Mouse (Mus musculus): Measurements from ENCODE around the gene Terb2.

Gene Terb2

DNA sequence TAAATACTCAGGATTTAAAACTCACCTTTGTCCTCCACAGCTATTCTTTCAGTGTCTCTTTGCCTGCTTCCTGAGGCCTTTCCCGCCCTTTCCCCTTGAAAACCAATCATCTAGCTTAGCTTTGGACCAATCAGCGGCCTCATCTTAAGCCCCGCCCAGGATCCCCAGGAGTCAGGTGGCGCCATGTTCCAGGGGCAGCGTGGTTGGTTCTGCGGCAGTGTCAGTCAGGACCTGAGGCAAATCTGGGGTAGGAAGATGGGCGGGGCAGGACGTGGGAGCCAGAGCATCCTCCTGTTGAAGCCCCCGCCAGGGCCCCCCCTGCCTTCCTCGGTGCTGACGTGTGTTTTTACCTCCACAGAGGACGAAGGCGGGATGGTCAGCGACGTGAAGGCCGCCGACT lies at the start of gene Terb2, which contains the start of gene Patl2:
Gene Terb2 (plus strand): TSS at position 167 of the 400 bp plus-strand sequence.
Gene Patl2 (minus strand): TSS at position 84 of the 400 bp plus-strand sequence.
- DNase-seq (ENCODE audit: extremely low spot score, low read depth, low spot score) = no peak

DNA sequence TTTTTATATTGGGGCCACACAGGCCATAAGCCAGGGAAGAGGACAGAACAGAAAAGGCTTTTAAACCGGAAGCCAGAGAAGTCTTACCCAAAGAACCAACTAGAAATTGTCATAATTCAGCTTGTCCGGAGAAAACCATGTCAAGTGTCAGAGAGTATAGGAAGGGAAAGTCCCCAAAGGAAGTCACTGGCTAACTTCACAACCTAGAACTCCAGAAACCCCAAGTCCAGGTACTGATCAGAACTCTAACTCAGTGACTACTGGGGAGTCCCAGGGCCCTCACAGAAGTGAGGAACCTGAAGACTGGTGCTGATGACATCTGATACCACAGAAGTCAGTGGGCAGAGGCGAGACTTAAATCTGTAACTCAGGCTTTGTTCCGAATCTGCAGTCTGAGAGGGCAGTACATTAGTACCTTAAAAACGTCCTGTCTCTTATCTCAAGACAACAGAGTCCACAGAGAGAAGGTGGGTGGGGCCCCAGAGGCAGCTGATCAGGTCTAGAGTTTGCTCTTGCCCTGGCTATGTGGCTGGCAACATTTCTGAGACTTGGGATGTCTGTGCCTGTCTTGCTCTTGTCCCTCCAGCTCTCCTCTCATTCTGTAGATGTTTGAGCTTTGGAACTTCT lies 48.1 kb upstream of the Terb2 start:
- DNase-seq (ENCODE audit: extremely low spot score, low read depth, low spot score) = no peak

GRCm38 (mm10) chr2:122140815-122141214 lies 45.3 kb upstream of the Terb2 start:
- no peak for DNase-seq (ENCODE audit: extremely low spot score, low read depth, low spot score)

- no peak for DNase-seq (ENCODE audit: extremely low spot score, low read depth, low spot score)
Observed at GRCm38 (mm10) chr2:122141332-122141967, 44.6 kb upstream of the Terb2 start.

GRCm38 (mm10) chr2:122143111-122143510 lies 43.0 kb upstream of the Terb2 start:
- DNase-seq (ENCODE audit: extremely low spot score, low read depth, low spot score) = no peak

GRCm38 (mm10) chr2:122145756-122146155 lies 40.3 kb upstream of the Terb2 start:
- no peak for DNase-seq (ENCODE audit: extremely low spot score, low read depth, low spot score)

DNA sequence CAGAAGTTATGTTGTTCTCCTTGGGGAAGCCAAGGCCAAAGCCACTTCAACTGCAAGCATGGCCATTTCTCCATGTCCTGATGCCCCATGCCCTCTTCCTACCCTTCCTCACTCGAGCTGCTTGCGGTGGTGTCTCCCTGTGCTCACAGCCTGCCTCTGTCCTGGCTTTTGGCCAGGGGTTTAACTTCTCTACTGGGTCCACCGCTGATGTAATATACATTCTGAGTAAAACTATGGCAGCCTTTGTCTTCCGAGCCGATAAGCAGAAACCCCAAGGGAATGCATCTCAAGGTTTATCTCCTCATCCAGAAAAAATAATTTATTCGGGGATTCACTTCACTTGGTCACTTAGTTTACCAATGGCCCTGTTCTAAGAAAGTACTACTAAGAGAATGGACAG lies 39.4 kb upstream of the Terb2 start:
- no peak for DNase-seq (ENCODE audit: extremely low spot score, low read depth, low spot score)

- peak; percentile 92 for DNase-seq (ENCODE audit: extremely low spot score, low read depth, low spot score)
Observed at GRCm38 (mm10) chr2:122147508-122148241, 38.4 kb upstream of the Terb2 start, which contains the start of gene B2m. B2m (plus strand) TSS chr2:122147686.

- DNase-seq (ENCODE audit: extremely low spot score, low read depth, low spot score) = no peak
Observed at GRCm38 (mm10) chr2:122148242-122148917, 37.7 kb upstream of the Terb2 start.

GRCm38 (mm10) chr2:122149316-122149715 lies 36.8 kb upstream of the Terb2 start:
- DNase-seq (ENCODE audit: extremely low spot score, low read depth, low spot score) = no peak

- no peak for DNase-seq (ENCODE audit: extremely low spot score, low read depth, low spot score)
Observed at GRCm38 (mm10) chr2:122149716-122150115, 36.4 kb upstream of the Terb2 start.

DNA sequence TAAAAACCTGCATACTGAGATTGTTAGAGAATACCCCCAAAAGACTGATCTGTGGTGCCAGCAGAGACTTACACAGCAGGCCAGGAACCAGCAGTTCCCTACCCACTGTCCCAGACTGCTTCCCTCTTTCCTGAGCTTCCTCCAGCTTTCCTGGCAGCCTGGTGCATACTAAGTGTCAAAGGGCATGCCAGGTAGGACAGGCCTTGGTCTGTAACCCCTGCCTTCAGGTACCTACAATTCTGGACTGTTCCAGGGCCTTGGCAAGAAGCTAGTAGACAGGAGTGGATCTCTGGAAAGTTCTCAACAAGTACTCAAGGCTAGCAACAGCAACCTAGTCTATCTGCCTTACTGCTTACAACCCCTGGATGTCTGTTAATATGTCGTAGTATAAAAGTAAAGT lies 34.9 kb upstream of the Terb2 start:
- no peak for DNase-seq (ENCODE audit: extremely low spot score, low read depth, low spot score)

DNA sequence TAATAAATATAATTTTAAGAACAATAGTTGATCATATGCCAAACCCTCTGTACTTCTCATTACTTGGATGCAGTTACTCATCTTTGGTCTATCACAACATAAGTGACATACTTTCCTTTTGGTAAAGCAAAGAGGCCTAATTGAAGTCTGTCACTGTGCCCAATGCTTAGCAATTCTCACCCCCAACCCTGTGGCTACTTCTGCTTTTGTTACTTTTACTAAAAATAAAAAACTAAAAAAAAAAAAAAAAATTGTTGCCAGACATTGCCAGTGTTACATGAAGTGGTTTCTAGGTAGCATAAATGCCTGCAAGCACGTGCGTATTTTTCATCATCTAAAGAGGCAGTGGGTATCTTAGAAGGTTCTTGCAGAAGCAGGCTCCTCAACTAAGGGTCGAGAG lies 33.2 kb upstream of the Terb2 start:
- no peak for DNase-seq (ENCODE audit: extremely low spot score, low read depth, low spot score)

- DNase-seq (ENCODE audit: extremely low spot score, low read depth, low spot score) = no peak
Observed at GRCm38 (mm10) chr2:122153681-122154365, 32.2 kb upstream of the Terb2 start.

GRCm38 (mm10) chr2:122154479-122154878 lies 31.6 kb upstream of the Terb2 start:
- no peak for DNase-seq (ENCODE audit: extremely low spot score, low read depth, low spot score)

GRCm38 (mm10) chr2:122155292-122155691 lies 30.8 kb upstream of the Terb2 start:
- DNase-seq (ENCODE audit: extremely low spot score, low read depth, low spot score) = no peak

DNA sequence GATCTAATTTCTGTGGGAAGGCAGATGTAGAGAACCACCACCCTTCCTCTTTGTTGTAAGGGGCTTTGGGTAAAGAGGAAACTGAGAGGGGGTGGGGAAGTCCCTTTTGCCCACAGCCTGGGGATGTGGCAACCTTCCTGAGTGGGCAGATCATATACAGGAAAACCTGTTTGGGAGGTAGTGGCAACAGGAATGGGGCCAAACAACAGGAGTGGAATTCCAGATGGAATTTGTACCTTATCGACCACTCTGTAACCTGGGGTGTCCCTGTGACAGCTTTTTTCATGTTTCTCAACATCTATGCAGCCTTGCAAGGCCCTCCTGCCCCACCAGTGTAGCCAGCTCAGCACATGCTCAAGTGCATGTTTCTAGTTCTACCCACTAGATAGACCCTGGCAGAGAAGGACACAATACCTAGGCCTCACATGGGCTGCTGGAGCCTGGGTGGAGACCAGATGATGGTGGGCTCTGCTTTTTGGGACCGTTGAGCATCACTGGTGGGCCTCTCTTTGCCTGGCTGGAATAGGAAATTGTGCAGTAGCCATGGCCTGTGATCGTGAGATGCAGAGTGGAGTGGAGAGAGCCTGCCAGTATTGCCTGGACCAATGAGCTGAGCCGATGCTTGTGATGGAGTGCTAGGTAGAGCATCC lies 29.9 kb upstream of the Terb2 start:
- no peak for DNase-seq (ENCODE audit: extremely low spot score, low read depth, low spot score)

DNA sequence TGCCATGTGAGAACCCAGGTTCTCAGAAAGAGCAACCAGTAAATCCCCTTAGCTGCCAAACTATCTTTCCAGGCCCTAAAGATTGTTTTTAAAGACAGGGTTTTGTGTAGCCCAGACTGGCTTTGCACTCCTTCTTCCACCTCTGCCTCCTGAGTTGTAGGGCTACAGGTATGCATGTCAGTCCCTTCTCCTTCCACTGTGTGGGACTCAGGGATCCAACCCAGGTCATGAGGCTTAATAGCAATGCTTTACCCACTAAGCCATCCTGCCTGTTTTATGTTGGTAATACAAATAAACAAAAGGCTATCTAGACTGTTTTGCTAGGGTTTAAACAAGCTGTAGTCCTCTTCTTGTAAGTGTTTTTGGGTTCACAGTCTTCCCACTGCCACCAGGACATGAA lies 28.5 kb upstream of the Terb2 start:
- DNase-seq (ENCODE audit: extremely low spot score, low read depth, low spot score) = no peak

GRCm38 (mm10) chr2:122158362-122158802 lies 27.7 kb upstream of the Terb2 start:
- DNase-seq (ENCODE audit: extremely low spot score, low read depth, low spot score) = no peak

DNA sequence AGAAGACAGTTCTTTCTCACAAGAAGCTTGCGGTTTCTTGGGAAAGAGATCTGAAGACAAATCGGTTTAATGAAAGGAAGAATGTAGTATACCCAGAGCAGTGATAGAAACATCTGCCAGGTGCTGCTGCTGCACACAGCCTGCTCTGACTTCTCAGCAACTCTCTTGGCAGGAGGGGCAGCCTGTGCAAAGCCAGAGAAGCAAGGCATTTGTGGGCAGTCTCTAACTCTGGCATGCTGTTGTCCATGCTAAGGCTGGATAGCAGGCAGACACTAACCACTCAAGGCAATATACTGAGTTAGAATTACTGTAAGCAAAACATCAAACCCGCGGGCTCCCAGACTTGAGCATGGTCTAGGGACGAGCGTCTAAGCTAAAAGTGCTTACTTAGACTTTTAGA lies 26.4 kb upstream of the Terb2 start:
- DNase-seq (ENCODE audit: extremely low spot score, low read depth, low spot score) = no peak
